Mouse (Mus musculus) cerebellum, adult 2 months (tissue): ENCODE measurements around the gene Prkcq.

ENCODE experiments used
- CTCF ChIP-seq: fragments of 200-500 bp; IDR thresholded peaks from 2 replicates; pipeline ENCODE4 v1.5.1; 2011; ENCODE audit warnings: low read depth, mild to moderate bottlenecking, control low read depth, low read length, moderate library complexity, borderline replicate concordance; ENCODE audit not compliant: insufficient read depth
- POLR2A ChIP-seq: fragments of 200-500 bp; IDR thresholded peaks from 2 replicates; pipeline ENCODE4 v1.6.1; 2011; ENCODE audit warnings: low read length, control low read depth, borderline replicate concordance; ENCODE audit not compliant: insufficient read depth

GRCm38 (mm10) chr2:11219262-11219661, 47.4 kb downstream of the Prkcq start:
- TF ChIP-seq POLR2A (no peak), CTCF (no peak)
